Mouse (Mus musculus) heart, embryonic 11.5 days (tissue): ENCODE results near the gene 2410002F23Rik. TPM values are rescaled to one million over a fixed set of nuclear protein-coding genes. Genes with fewer than 3 reads are reported as not detected.

Source experiments
- ATAC-seq: fragments of 200-750 bp; cut with Nextera tagmentation; replicated peaks from 2 replicates; pipeline ENCODE4 v1.8.0; 2017; ENCODE audit warnings: moderate library complexity; ENCODE audit not compliant: insufficient number of reproducible peaks, low FRiP score, low TSS enrichment
- H3K27ac ChIP-seq: fragments of 300-500 bp; sonication (generic); 2 replicates; pipeline ENCODE4 v1.5.1; 2014; ENCODE audit warnings: mild to moderate bottlenecking, low read depth, low read length
- H3K27me3 ChIP-seq: fragments of 300-500 bp; sonication (generic); 2 replicates; pipeline ENCODE4 v1.6.1; 2014; ENCODE audit warnings: mild to moderate bottlenecking, low read length, mixed read lengths; ENCODE audit not compliant: control insufficient read depth, insufficient read depth
- H3K36me3 ChIP-seq: fragments of 300-500 bp; sonication (generic); 2 replicates; pipeline ENCODE4 v1.6.1; 2014; ENCODE audit warnings: mild to moderate bottlenecking, low read length, moderate library complexity, mixed read lengths; ENCODE audit not compliant: control insufficient read depth, insufficient read depth
- H3K4me1 ChIP-seq: fragments of 300-500 bp; sonication (generic); 2 replicates; pipeline ENCODE4 v1.6.1; 2014; ENCODE audit warnings: low read length; ENCODE audit not compliant: control insufficient read depth, insufficient read depth
- H3K4me2 ChIP-seq: fragments of 300-500 bp; sonication (generic); 2 replicates; pipeline ENCODE4 v1.6.1; 2014; ENCODE audit warnings: mild to moderate bottlenecking, moderate library complexity
- H3K4me3 ChIP-seq: fragments of 300-500 bp; sonication (generic); 2 replicates; pipeline ENCODE4 v1.5.1; 2014; ENCODE audit warnings: low read depth, low read length
- H3K9ac ChIP-seq: fragments of 300-500 bp; sonication (generic); 2 replicates; pipeline ENCODE4 v1.6.1; 2014; ENCODE audit warnings: mild to moderate bottlenecking, low read depth, low read length, moderate library complexity
- H3K9me3 ChIP-seq: fragments of 300-500 bp; sonication (generic); replicated peaks from 2 replicates; pipeline ENCODE4 v1.6.1; 2016; ENCODE audit warnings: low read length; ENCODE audit not compliant: control insufficient read depth
- WGBS: fragments of 180-500 bp; shearing (Covaris S2); extraction: QIAGEN DNeasy Blood & Tissue Kit; methylation state at CpG from one replicate; pipeline ENCODE4 v1.1.7; 2014; ENCODE audit not compliant: insufficient replicate concordance; 5-methylcytosine and 5-hydroxymethylcytosine counted together
- polyA plus RNA-seq: library from polyadenylated mRNA; unstranded; fragments of >200 nt; fragmentation: Nextera tagmentation; extraction: Ambion mirVana; gene quantifications from 2 replicates; pipeline ENCODE4 v1.2.1, GENCODE M21; 2014

2410002F23Rik gene
- polyA plus RNA-seq, 1 experiment from 2014 or later = 61.5 TPM

GRCm38 (mm10) chr7:44271309-44271708 lies 24.8 kb downstream of the 2410002F23Rik start:
- H3K27ac ChIP-seq = no peak overlapping the region
- H3K4me3 ChIP-seq = no peak overlapping the region
- no peaks in the 10 kb centered on the region for H3K36me3 ChIP-seq
- WGBS = 67% methylated on average over 2 of the region's 2 CpGs
- H3K4me1 ChIP-seq = no peaks in the 10 kb centered on the region
- H3K9me3 ChIP-seq = no peaks in the 10 kb centered on the region
- H3K9ac ChIP-seq = no peak overlapping the region
- H3K4me2 ChIP-seq = no peak overlapping the region
- H3K27me3 ChIP-seq = peaks cover 23% of the 10 kb centered on the region
- no peak for ATAC-seq

GRCm38 (mm10) chr7:44272546-44272945 lies 26.0 kb downstream of the 2410002F23Rik start:
- no peaks in the 10 kb centered on the region for H3K36me3 ChIP-seq
- no peak overlapping the region for H3K9ac ChIP-seq
- H3K9me3 ChIP-seq = no peaks in the 10 kb centered on the region
- no peaks in the 10 kb centered on the region for H3K4me1 ChIP-seq
- H3K4me3 ChIP-seq = no peak overlapping the region
- H3K27ac ChIP-seq = no peak overlapping the region
- 82% methylated on average over 7 of the region's 7 CpGs for WGBS
- H3K27me3 ChIP-seq = peaks cover 19% of the 10 kb centered on the region
- no peak overlapping the region for H3K4me2 ChIP-seq
- no peak for ATAC-seq

GRCm38 (mm10) chr7:44273446-44273845 lies 26.9 kb downstream of the 2410002F23Rik start:
- H3K36me3 ChIP-seq = no peaks in the 10 kb centered on the region
- H3K4me1 ChIP-seq = no peaks in the 10 kb centered on the region

DNA sequence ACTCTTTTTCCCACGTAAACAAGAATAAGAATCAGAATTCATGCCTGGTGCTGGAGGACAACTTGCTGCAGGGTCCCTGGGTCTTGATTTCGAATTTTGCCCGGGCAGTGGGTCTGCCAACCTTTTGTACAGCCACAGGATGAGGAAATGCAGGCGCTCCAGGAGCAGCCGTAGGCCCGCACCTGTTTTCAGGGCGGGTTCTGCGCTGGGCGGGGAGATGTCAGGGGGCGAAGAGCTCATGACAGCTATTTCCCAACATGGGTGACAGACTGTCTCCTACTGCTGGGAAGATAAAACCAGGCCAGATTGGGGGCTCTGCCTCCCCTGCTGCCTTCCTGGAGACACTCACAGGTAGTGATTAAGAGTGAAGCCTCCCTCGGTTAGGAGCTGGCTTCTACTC lies 27.6 kb downstream of the 2410002F23Rik start:
- no peak overlapping the region for H3K4me2 ChIP-seq
- 0 out of 2 replicates have a peak, but pooled peaks cover 2% of the 10 kb centered on the region for H3K9me3 ChIP-seq
- WGBS = 21% methylated on average over 11 of the region's 11 CpGs
- no peaks in the 10 kb centered on the region for H3K4me1 ChIP-seq
- H3K4me3 ChIP-seq = no peak overlapping the region
- H3K27ac ChIP-seq = no peak overlapping the region
- no peaks in the 10 kb centered on the region for H3K36me3 ChIP-seq
- no peak for ATAC-seq
- H3K27me3 ChIP-seq = peaks cover 16% of the 10 kb centered on the region
- no peak overlapping the region for H3K9ac ChIP-seq

More at GRCm38 (mm10) chr7:44273446-44273845, 26.9 kb downstream of the 2410002F23Rik start:
- H3K27ac ChIP-seq = no peak overlapping the region
- H3K27me3 ChIP-seq = peaks cover 19% of the 10 kb centered on the region
- 58% methylated on average over 7 of the region's 7 CpGs for WGBS
- H3K9me3 ChIP-seq = 0 out of 2 replicates have a peak, but pooled peaks cover 2% of the 10 kb centered on the region
- ATAC-seq = no peak
- no peak overlapping the region for H3K9ac ChIP-seq
- no peak overlapping the region for H3K4me3 ChIP-seq
- H3K4me2 ChIP-seq = no peak overlapping the region

- no peak overlapping the region for H3K27ac ChIP-seq
- WGBS = 62% methylated on average over 3 of the region's 3 CpGs
- 0 out of 2 replicates have a peak, but pooled peaks cover 2% of the 10 kb centered on the region for H3K9me3 ChIP-seq
- H3K27me3 ChIP-seq = peaks cover 14% of the 10 kb centered on the region
- no peak overlapping the region for H3K9ac ChIP-seq
- no peaks in the 10 kb centered on the region for H3K36me3 ChIP-seq
- H3K4me3 ChIP-seq = no peak overlapping the region
- H3K4me2 ChIP-seq = no peak overlapping the region
- no peak for ATAC-seq
- H3K4me1 ChIP-seq = no peaks in the 10 kb centered on the region
Observed at GRCm38 (mm10) chr7:44275546-44275945, 29.0 kb downstream of the 2410002F23Rik start.

- no peak overlapping the region for H3K4me2 ChIP-seq
- 62% methylated on average over 10 of the region's 10 CpGs for WGBS
Observed at GRCm38 (mm10) chr7:44276461-44277249, 30.1 kb downstream of the 2410002F23Rik start.

GRCm38 (mm10) chr7:44277250-44277622 lies 30.7 kb downstream of the 2410002F23Rik start:
- H3K4me1 ChIP-seq = no peaks in the 10 kb centered on the region
- WGBS = 50% methylated on average over 2 of the region's 2 CpGs
- H3K36me3 ChIP-seq = no peaks in the 10 kb centered on the region
- no peak for ATAC-seq
- H3K4me3 ChIP-seq = no peak overlapping the region
- H3K9me3 ChIP-seq = 0 out of 2 replicates have a peak, but pooled peaks cover 2% of the 10 kb centered on the region
- no peak overlapping the region for H3K27ac ChIP-seq
- no peak overlapping the region for H3K4me2 ChIP-seq
- H3K9ac ChIP-seq = no peak overlapping the region
- H3K27me3 ChIP-seq = peaks cover 14% of the 10 kb centered on the region

More at GRCm38 (mm10) chr7:44276461-44277249, 30.1 kb downstream of the 2410002F23Rik start:
- Histone ChIP-seq H3K4me1 (no peaks in the 10 kb centered on the region), H3K4me3 (no peak overlapping the region), H3K9me3 (0 out of 2 replicates have a peak, but pooled peaks cover 2% of the 10 kb centered on the region), H3K9ac (no peak overlapping the region), H3K36me3 (no peaks in the 10 kb centered on the region), H3K27me3 (peaks cover 14% of the 10 kb centered on the region), H3K27ac (no peak overlapping the region)
- no peak for ATAC-seq

GRCm38 (mm10) chr7:44280959-44281358 lies 34.4 kb downstream of the 2410002F23Rik start:
- WGBS = 59% methylated on average over 1 of the region's 1 CpGs
- 0 out of 2 replicates have a peak, but pooled peaks cover 2% of the 10 kb centered on the region for H3K9me3 ChIP-seq
- H3K4me1 ChIP-seq = no peaks in the 10 kb centered on the region
- H3K36me3 ChIP-seq = no peaks in the 10 kb centered on the region
- no peak overlapping the region for H3K9ac ChIP-seq
- no peak overlapping the region for H3K27ac ChIP-seq
- no peaks in the 10 kb centered on the region for H3K27me3 ChIP-seq
- no peak overlapping the region for H3K4me3 ChIP-seq
- no peak overlapping the region for H3K4me2 ChIP-seq
- no peak for ATAC-seq
